Mouse (Mus musculus) midbrain, embryonic 16.5 days (tissue): ENCODE measurements around the gene Gm45213. TPM values are rescaled to one million over a fixed set of nuclear protein-coding genes. Genes with fewer than 3 reads are reported as not detected.
A peak's percentile ranks its signal among the peaks of the same experiment; 100 is the strongest.
"Not testable (repeated sequence)": the region's sequence is repeated elsewhere in the genome, so short reads cannot be mapped to it uniquely, and the experiment has no call there.

Experiments
- ATAC-seq: fragments of 200-750 bp; cut with Nextera tagmentation; 2 replicates; pipeline ENCODE4 v1.8.0; 2017; ENCODE audit warnings: moderate TSS enrichment
- H3K27ac ChIP-seq: fragments of 300-500 bp; sonication (generic); 2 replicates; pipeline ENCODE4 v1.5.1; 2014; ENCODE audit warnings: mild to moderate bottlenecking, low read length, mixed read lengths
- H3K27me3 ChIP-seq: fragments of 300-500 bp; sonication (generic); 2 replicates; pipeline ENCODE4 v1.6.1; 2014; ENCODE audit warnings: low read depth, low read length, mixed read lengths; ENCODE audit not compliant: control insufficient read depth, insufficient read depth
- H3K36me3 ChIP-seq: fragments of 300-500 bp; sonication (generic); 2 replicates; pipeline ENCODE4 v1.6.1; 2014; ENCODE audit warnings: mild to moderate bottlenecking, low read length, moderate library complexity, mixed read lengths; ENCODE audit not compliant: control insufficient read depth, insufficient read depth
- H3K4me1 ChIP-seq: fragments of 300-500 bp; sonication (generic); 2 replicates; pipeline ENCODE4 v1.6.1; 2014; ENCODE audit warnings: mild to moderate bottlenecking, low read length, mixed read lengths; ENCODE audit not compliant: control insufficient read depth, insufficient read depth
- H3K4me2 ChIP-seq: fragments of 300-500 bp; sonication (generic); 2 replicates; pipeline ENCODE4 v1.6.1; 2014; ENCODE audit warnings: mild to moderate bottlenecking, low read length, mixed read lengths
- H3K4me3 ChIP-seq: fragments of 300-500 bp; sonication (generic); 2 replicates; pipeline ENCODE4 v1.5.1; 2014; ENCODE audit warnings: low read depth, mild to moderate bottlenecking, low read length, moderate library complexity, mixed read lengths
- H3K9ac ChIP-seq: fragments of 300-500 bp; sonication (generic); 2 replicates; pipeline ENCODE4 v1.6.1; 2014; ENCODE audit warnings: low read depth, low read length, mixed read lengths
- H3K9me3 ChIP-seq: fragments of 300-500 bp; sonication (generic); replicated peaks from 2 replicates; pipeline ENCODE4 v1.6.1; 2014; ENCODE audit warnings: mild to moderate bottlenecking, low read length, mixed read lengths; ENCODE audit not compliant: control insufficient read depth, poor library complexity, severe bottlenecking
- WGBS: fragments of 180-500 bp; shearing (Covaris S2); extraction: QIAGEN DNeasy Blood & Tissue Kit; methylation state at CpG from one replicate; pipeline ENCODE4 v1.1.7; 2014; 5-methylcytosine and 5-hydroxymethylcytosine counted together
- polyA plus RNA-seq: library from polyadenylated mRNA; unstranded; fragments of >200 nt; fragmentation: Nextera tagmentation; extraction: Ambion mirVana; gene quantifications from 2 replicates; pipeline ENCODE4 v1.2.1, GENCODE M21; 2015

Gm45213 gene
- polyA plus RNA-seq, 1 experiment from 2014 or later, result not detected

- no peak overlapping the region for H3K9ac ChIP-seq
- H3K27me3 ChIP-seq, result no peaks in the 10 kb centered on the region
- no peaks in the 10 kb centered on the region for H3K36me3 ChIP-seq
- H3K4me1 ChIP-seq, result peaks cover 7% of the 10 kb centered on the region
- H3K4me3 ChIP-seq, result no peak overlapping the region
- no peaks in the 10 kb centered on the region for H3K9me3 ChIP-seq
- no peak for ATAC-seq
- whole genome bisulfite sequencing, result 62% methylated on average over 16 of the region's 17 CpGs
- H3K27ac ChIP-seq, result no peak overlapping the region
- H3K4me2 ChIP-seq, result no peak overlapping the region
Measured at GRCm38 (mm10) chr7:66046921-66047918, 3.8 kb downstream of the Gm45213 start.

- 75% methylated on average over 4 of the region's 4 CpGs for WGBS
Measured at GRCm38 (mm10) chr7:66047975-66048374, 4.6 kb downstream of the Gm45213 start.

GRCm38 (mm10) chr7:66048446-66049230 is 5.2 kb downstream of the Gm45213 start:
- 82% methylated on average over 12 of the region's 12 CpGs for WGBS
- no peak overlapping the region for H3K4me2 ChIP-seq

More at GRCm38 (mm10) chr7:66047975-66048374, 4.6 kb downstream of the Gm45213 start:
- Histone ChIP-seq H3K27me3 (no peaks in the 10 kb centered on the region), H3K36me3 (no peaks in the 10 kb centered on the region), H3K4me3 (no peak overlapping the region), H3K9me3 (no peaks in the 10 kb centered on the region), H3K9ac (no peak overlapping the region), H3K4me2 (no peak overlapping the region), H3K27ac (no peak overlapping the region), H3K4me1 (peaks cover 7% of the 10 kb centered on the region)
- no peak for ATAC-seq

GRCm38 (mm10) chr7:66053946-66054483 is 10.6 kb downstream of the Gm45213 start:
- no peak for ATAC-seq

More at GRCm38 (mm10) chr7:66048446-66049230, 5.2 kb downstream of the Gm45213 start:
- no peaks in the 10 kb centered on the region for H3K9me3 ChIP-seq
- H3K27ac ChIP-seq, result no peak overlapping the region
- H3K27me3 ChIP-seq, result no peaks in the 10 kb centered on the region
- H3K36me3 ChIP-seq, result no peaks in the 10 kb centered on the region
- H3K4me1 ChIP-seq, result peaks cover 7% of the 10 kb centered on the region
- no peak overlapping the region for H3K4me3 ChIP-seq
- H3K9ac ChIP-seq, result no peak overlapping the region
- ATAC-seq, result no peak

GRCm38 (mm10) chr7:66055356-66055755 is 12.0 kb downstream of the Gm45213 start:
- H3K27me3 ChIP-seq, H3K36me3 ChIP-seq, H3K9me3 ChIP-seq, H3K27ac ChIP-seq, H3K4me3 ChIP-seq, H3K4me1 ChIP-seq, ATAC-seq, H3K4me2 ChIP-seq, H3K9ac ChIP-seq: not testable (repeated sequence)
- WGBS, result 4% methylated on average over 2 of the region's 2 CpGs

More at GRCm38 (mm10) chr7:66053946-66054483, 10.6 kb downstream of the Gm45213 start:
- Histone ChIP-seq H3K9me3 (no peaks in the 10 kb centered on the region), H3K9ac (no peak overlapping the region), H3K36me3 (no peaks in the 10 kb centered on the region), H3K4me2 (no peak overlapping the region), H3K27ac (no peak overlapping the region), H3K4me3 (no peak overlapping the region), H3K4me1 (no peaks in the 10 kb centered on the region), H3K27me3 (no peaks in the 10 kb centered on the region; the same call in 1 of the 2 replicates)
- 93% methylated on average over 4 of the region's 4 CpGs for WGBS

- Histone ChIP-seq H3K9me3 (no peaks in the 10 kb centered on the region), H3K4me2 (peak within 1 kb of the TSS; percentile 98), H3K4me1 (peaks cover 15% of the 10 kb centered on the region), H3K36me3 (peaks cover 5% of the 10 kb centered on the region; the same call in 1 of the 2 replicates), H3K27ac (no peak within 1 kb of the TSS), H3K9ac (no peak within 1 kb of the TSS), H3K27me3 (no peaks in the 10 kb centered on the region; the same call in 1 of the 2 replicates), H3K4me3 (peak within 1 kb of the TSS; percentile 98; the same call in 1 of the 2 replicates)
- 61% methylated on average over 1 of the region's 1 CpGs for WGBS
- no peak for ATAC-seq
Measured at GRCm38 (mm10) chr7:66058703-66059102, 15.3 kb downstream of the Gm45213 start, which contains the start of gene Snrpa1. TSS of gene Snrpa1 (plus strand) at chr7:66059003.

GRCm38 (mm10) chr7:66060066-66060956 is 16.9 kb downstream of the Gm45213 start:
- peak overlapping the region; percentile 98 for H3K4me2 ChIP-seq
- peak overlapping the region; percentile 77 for H3K27ac ChIP-seq
- peaks cover 5% of the 10 kb centered on the region; the same call in 1 of the 2 replicates for H3K36me3 ChIP-seq
- WGBS, result under 1% methylated on average over 64 of the region's 64 CpGs
- H3K9ac ChIP-seq, result peak overlapping the region; percentile 92
- no peaks in the 10 kb centered on the region; the same call in 1 of the 2 replicates for H3K27me3 ChIP-seq
- H3K4me1 ChIP-seq, result peaks cover 15% of the 10 kb centered on the region
- peak overlapping the region; percentile 98 for H3K4me3 ChIP-seq
- ATAC-seq, result peak; percentile 96
- H3K9me3 ChIP-seq, result no peaks in the 10 kb centered on the region

GRCm38 (mm10) chr7:66061057-66061456 is 17.7 kb downstream of the Gm45213 start:
- WGBS, result under 1% methylated on average over 14 of the region's 14 CpGs

More at GRCm38 (mm10) chr7:66061057-66061456, 17.7 kb downstream of the Gm45213 start:
- no peak for ATAC-seq
- peaks cover 15% of the 10 kb centered on the region for H3K4me1 ChIP-seq
- H3K27ac ChIP-seq, result no peak overlapping the region
- no peaks in the 10 kb centered on the region for H3K9me3 ChIP-seq
- H3K36me3 ChIP-seq, result peaks cover 9% of the 10 kb centered on the region; the same call in 1 of the 2 replicates
- H3K9ac ChIP-seq, result peak overlapping the region; percentile 92
- H3K4me3 ChIP-seq, result peak overlapping the region; percentile 98
- no peaks in the 10 kb centered on the region; the same call in 1 of the 2 replicates for H3K27me3 ChIP-seq
- peak overlapping the region; percentile 98 for H3K4me2 ChIP-seq
